Mouse (Mus musculus) monocyte, adult 5-6 weeks (primary cell): Measurements from ENCODE around the gene 4930519P11Rik. TPM values are rescaled to one million over a fixed set of nuclear protein-coding genes. Genes with fewer than 3 reads are reported as not detected.

Experiments
- ATAC-seq: fragments of 153-309, 156-312 bp; replicated peaks from 2 replicates; pipeline ENCODE4 v1.8.0; 2017; ENCODE audit warnings: mild to moderate bottlenecking; ENCODE audit not compliant: low TSS enrichment, insufficient number of reproducible peaks, severe bottlenecking, poor library complexity, low FRiP score
- total RNA-seq: library from RNA; stranded (forward); fragments of 200-1000, 200-491, 200-594 nt; gene quantifications from 3 replicates; pipeline ENCODE4 v1.2.3, GENCODE M21; 2017

4930519P11Rik gene
- total RNA-seq, 1 experiment from 2014 or later = not detected

DNA sequence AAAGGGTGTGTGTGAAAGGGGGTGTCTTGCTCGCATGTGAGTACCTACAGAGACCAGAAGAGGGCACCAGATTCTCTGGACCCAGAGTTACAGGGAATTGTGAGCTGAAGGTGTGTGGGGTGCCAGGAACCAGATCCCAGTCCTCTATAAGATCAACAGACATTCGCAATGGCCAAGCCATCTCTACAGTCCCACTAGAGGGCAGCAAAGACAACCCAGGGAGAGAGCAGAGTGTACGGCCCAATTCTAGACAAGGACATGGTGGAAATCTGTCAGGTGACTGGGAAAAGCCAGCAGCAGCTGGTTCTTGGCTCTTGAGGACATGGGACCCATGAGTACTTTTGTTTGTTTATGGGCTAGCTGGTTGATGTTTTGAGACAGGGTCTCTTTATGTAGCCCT is 20.2 kb downstream of the 4930519P11Rik start:
- ATAC-seq = 0 out of 2 replicates have a peak, but pooled peaks have one; percentile 65

DNA sequence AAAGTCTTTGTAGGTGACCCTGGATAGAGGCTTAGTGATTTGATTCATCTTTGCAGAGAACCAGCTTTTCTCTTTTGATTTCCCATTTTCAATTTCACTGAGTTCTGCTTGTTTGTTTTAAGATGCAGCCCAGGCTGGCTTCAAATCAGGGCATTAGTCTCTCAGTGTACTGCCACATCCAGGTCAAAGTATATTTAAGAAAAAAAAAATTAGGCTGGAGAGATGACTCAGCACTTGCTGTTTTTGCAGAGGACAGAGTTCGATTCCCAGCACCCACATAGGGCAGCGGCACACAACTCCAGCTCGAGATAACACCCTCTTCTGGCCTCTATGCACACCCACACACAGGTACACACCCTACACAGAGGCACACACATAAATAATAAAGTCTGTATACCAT is 22.0 kb downstream of the 4930519P11Rik start:
- no peak for ATAC-seq

DNA sequence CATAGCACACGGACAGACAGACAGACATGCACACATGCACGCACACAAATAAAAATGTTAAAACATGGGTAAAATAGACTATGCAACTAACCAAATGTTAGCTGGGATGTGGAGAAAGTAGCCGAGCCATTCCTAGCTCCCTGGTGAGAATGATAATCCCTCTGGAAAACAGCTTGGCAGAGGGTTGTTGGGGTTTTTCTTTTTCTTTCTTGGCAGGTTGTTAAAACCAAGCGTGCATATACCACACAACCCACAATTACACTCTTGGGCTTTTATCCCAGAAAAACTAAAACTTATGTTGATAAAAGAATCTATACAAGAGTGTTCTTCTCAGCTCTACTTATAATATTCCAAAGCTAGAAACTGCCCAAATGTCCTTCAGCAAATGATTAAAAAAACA is 24.2 kb downstream of the 4930519P11Rik start:
- ATAC-seq = no peak

DNA sequence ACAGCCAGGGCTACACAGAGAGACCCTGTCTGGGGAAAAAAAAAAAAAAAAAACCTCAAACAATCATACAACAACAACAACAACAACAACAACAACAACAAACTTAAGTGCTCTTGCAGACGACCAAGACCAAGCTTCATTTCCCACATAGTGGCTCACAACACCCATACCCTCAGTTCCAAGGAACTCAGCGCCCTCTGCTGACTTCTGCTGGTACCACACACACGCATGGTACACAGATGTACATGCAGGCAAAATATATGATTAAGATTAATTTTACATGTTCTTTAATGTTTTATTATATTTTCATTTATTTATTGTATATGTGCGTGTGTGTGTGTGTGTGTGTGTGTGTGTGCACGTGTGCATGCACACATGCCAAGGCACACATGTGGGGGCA is 26.8 kb downstream of the 4930519P11Rik start:
- ATAC-seq = no peak

DNA sequence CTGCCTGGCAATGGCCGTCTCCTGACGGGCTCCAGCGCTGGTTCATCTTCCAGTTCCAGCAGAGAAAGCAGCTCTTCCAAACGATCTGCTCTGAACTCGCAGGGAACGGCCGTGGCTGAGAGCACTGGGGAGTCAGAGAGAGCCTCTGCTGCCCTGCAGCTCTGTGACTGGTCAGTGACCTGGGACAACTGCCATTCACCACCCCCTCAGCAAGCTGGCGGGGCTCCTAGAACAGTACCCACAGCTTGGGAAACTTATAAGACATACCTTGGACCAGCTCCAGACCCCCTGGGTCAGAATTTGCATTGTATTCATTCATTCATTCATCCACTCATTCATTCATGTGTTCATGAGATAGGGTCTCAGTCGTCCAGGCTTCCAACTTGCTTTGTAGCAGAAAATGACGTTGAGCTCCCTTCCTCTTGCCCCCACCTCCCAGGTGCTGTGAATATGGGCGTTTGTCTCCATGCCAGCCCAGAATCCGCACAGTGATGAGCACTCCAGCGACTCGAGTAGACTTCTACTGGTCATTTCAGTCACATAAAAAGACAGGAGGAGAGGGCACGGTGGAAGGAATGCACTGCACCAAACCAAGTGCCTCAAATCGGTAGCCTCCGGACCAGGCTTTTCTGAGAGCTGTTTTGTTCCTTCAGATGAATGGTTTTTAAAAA is 28.2 kb downstream of the 4930519P11Rik start:
- ATAC-seq = no peak

DNA sequence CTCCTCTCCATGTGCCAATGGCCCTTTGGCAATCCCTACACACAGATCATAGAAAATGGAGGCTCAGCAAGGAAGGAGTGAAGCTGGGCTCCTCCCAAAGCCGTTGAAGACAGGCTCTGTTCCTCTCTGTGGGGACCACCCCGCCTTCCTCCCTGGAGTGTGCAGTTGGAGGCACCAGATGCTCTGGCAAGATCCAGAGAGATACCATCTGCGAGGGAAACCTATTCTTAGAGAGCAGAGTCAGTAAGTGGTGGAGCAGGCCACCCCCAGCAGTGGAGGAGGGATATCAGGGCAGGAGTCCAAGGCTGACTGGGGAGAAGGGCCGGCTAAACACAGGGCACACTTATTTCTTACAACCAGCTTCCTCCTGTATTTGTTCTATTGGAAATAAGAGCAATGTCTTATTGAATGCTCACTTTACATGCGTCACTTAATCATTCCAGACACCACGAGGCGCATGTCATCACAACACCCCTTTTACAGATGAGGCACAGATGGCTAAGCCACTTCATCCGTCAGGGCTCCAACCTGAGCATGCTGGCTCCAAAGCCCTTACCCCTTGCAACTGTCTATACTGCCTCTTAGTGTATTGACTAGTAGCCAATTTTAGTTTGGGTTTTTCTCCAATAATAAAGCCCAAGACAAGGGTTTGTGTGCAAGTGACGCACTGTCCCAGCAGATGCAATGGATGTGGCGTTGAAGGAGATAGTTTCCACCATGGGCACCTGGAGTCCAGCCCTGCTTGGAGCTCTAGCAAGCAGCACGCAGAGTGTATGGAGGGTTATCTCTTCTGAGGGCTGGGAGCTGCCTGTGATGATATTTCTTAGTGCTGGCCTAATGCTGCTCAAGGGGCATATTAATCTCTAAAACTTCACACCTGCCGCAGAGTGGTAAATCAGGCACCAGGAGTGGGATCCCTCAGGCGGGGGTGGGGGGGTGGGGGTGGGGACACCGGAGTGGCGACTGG is 29.0 kb downstream of the 4930519P11Rik start:
- ATAC-seq = no peak

DNA sequence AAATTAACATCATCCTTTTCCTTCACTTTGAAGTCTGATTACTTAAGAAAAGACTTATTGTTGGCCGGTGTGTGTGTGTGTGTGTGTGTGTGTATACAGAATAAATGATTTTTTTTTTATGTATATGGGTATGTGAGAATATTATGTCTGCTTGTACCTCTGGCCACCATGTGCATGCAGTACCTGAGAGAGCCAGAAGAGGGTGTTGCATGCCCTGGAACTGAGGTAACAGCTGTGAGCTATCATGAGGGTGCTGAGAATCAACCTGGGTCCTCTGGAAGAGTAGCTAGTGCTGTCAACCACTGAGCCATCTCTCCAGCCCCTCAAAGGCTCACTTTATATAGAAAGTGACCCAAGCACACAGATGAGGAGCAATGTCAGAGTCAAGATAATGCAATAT is 31.8 kb downstream of the 4930519P11Rik start:
- no peak for ATAC-seq

DNA sequence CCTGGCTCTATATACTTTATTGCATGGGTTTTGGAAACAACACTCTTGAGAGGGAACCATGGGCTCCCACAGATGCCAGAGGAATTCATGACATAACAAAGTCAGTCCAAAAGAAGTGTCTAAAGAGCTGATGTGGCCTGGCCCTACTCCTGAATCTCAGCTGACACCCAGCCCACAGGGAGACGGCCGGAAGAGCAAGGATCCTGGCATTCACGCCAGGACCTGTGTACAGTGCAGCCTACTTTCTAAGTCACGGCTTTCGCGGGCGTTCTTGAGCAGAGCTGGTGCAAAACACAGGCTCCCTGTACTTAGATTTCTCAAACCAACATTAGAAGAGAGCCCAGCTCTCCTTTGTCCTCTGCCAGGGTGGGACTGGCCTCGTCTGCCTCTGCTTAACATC is 32.7 kb downstream of the 4930519P11Rik start:
- no peak for ATAC-seq

DNA sequence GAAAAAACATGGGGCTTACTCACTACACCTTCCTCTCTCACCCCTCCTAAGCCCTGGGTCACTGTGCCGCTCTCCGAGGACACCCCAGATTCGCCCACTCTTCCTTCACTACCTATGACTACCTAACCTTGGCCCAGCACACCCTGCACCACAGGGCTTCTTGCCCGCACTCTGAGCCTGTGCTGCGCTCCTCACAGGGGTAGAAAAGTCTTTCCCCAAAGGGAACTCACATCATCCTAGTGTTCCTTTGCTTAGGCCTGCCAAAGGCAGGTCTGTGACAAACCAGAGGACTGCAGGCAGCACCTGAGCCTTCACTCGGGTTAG is 35.5 kb downstream of the 4930519P11Rik start:
- ATAC-seq = no peak

DNA sequence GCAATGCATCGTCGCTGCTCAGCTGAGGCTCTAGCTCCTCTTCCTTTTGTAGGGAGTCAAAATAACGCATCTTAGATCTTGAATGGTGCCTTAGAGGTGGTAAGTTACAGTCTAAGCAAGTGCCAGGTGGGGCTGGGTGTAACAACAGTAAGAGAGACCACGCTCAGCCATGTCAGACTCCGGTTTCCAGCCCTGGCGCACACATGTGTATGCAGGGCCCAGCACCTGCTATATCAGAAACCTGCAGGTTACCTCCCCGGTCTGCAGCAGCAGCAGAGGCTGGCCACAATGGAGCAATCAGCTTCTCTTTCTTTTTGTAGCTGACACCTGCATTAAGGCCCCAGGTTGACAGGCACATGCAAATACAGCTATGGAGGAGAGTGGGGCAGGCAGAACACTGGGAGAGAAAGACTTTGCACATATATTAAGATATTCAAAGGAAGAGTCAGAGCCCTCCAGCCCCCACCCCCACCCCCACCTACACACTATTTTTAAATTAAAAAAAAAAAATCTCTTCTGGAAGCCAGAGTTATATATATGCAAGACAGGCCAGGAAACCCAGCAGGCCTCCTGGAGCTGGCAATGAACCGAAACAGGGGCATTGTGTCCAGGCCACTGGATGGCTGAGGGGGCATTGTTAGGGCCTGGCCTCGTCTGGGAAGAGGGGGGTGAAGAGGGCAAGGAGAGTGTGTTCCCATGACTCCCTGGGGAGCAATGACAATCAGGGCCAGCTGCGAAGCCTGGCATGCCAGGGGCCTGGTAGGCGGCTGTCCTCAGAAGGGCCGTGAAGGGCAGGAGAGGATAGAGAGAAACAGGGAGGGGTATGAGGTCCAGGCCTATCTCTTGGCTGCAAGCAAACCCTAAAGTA is 36.1 kb downstream of the 4930519P11Rik start:
- ATAC-seq = no peak

DNA sequence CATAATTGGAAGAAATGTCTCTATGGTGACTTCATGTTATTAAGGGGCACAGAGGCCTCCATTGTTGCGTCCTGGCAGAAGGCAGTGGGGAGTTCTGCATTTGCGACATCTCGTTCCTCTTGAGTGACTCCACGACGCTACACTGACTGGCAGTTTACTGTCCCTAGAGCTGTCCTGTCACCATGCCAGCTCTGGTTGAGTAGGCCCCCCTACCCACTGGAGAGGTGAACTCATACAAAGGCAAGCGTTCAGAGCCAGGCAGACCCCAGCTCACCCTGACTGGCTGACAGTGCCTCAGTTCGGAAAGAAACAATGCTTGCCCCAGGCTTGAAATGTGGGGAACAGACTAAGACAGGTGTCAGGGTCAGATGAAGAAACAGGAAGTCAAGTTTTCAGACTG is 39.0 kb downstream of the 4930519P11Rik start:
- peak; percentile 38; the same call in 1 of the 2 replicates for ATAC-seq

DNA sequence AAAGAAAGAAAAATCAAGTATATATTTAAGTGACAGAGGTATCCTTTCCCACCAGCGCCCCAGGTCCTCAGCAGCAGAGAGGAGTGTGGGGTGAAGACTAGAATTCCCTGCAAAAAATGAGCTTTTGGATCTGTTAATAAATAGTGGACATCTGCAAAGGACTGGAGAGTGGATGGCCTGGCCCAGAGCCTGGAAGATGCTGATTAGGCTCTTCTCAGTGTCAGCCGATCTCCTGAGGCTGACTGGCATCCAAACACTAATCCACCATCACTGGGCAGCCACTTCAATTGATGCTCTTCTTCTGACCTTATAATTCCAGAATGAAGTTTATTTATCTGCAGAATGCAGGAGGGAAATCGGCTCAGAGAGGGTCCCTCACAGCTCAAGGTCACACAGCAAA is 40.2 kb downstream of the 4930519P11Rik start:
- no peak for ATAC-seq

DNA sequence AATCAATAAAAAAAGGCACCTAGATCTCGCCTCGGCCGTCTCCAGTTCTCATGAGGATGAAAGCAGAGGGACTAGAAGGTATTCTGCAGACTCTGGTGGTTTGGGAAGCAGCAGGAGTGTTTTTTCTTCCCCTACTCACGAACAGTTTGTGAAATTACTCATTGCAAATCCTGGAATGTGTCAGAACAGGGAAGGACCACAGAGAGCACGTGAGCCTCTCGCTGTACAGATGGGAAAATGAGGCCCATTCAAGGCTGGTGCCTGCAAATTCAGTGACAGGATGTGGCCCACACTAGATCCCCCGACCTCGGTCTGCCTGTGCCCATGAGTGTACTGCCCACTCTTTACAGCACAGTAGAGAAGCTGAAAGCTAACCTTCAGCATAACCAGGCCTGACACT is 41.3 kb downstream of the 4930519P11Rik start:
- no peak for ATAC-seq

DNA sequence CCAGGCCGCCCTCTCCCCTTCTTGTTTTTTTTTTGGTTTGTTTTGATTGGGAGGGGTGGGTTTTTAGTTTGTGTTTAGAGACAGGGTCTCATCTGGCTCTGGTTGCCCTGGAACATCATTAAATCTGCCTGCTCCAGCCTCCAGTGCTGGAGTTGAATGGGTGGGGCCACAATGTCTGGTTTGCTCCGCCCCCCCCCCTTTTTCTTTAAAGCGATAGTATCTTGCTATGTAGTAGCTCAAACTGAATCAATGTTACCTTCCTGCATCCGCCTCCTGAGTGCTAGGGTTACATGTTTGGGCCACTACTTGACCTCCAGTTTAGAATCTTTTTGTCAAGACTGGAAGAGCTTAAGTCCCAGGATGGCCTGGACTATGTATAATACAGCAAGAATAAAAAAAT is 42.0 kb downstream of the 4930519P11Rik start:
- ATAC-seq = no peak

DNA sequence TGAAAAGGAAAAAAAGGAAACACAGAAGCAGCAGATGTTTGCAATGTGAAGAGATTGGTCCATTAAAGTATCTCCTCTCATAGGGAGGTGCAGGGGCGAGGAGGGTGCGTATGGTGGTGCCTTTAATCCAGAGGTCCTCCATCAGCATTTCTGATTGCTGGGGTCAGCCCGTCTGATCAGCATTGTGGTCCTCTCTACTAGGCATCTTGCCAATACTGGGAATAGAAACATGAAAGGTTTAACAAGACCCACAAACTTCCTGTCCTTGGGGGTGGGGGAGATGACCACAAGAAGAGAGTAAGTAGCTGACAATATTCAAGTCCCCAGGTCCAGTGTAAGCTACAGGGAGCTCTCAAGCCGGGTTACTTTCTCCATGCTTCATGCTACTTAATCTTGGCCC is 42.6 kb downstream of the 4930519P11Rik start:
- ATAC-seq = no peak

DNA sequence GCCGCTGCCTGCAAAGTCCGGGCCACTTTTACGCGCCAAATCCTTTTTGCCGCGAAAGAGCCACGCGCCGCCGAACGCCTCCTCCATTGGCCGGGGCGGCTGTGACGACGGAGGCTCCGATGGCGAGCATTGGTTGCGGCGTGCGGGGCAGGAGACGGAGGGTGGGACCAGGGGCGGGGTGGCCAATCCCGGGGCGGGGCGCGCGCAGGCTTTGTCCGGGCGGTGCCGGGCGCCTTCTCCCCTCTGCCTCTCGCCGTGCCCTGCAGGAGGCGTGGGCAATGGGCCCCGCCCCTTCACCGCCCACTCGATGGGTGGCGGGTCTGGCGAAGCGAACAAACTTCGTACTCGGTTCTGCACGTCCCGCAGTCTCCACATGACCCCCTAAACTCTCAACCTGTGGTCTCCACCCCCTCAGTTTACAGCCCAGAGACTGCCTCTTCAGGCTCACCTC is 43.4 kb downstream of the 4930519P11Rik start, which contains the start of gene E2f1:
Gene E2f1, minus strand, starts transcription at position 57 of the 451 bp plus-strand sequence.
- peak; percentile 88 for ATAC-seq

DNA sequence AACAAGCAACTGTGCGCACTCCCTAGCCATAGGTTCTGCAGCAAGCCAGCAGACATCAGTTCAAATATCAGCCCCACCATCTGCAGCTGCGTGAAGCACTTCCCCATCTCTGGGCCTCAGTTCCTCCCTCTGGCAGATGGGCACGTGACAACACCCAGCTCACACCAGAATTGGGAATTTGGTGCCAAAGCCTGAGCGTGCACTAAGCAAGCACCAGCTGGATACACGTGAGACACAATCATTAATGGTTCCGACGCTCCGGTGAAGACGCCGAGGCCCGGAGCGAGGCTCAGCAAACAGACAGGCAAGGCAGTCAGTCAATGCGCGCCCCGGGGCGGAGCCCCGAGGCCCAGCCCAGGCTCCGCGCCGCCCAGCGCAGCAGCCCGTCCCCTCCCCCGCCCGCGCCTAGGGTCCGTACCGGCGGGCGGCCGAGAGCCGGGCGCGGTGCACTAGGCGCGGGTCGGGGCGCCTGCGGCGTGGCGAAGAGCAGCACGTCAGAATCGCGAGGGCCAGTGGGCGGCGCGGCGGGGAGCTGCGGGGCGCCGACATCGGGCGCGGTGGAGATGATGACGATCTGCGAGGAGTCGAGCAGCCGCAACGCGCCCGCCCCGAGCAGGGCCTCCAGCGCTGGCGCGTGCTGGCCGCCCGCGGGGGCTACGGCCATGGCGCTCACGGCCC is 44.0 kb downstream of the 4930519P11Rik start:
- ATAC-seq = peak; percentile 61

DNA sequence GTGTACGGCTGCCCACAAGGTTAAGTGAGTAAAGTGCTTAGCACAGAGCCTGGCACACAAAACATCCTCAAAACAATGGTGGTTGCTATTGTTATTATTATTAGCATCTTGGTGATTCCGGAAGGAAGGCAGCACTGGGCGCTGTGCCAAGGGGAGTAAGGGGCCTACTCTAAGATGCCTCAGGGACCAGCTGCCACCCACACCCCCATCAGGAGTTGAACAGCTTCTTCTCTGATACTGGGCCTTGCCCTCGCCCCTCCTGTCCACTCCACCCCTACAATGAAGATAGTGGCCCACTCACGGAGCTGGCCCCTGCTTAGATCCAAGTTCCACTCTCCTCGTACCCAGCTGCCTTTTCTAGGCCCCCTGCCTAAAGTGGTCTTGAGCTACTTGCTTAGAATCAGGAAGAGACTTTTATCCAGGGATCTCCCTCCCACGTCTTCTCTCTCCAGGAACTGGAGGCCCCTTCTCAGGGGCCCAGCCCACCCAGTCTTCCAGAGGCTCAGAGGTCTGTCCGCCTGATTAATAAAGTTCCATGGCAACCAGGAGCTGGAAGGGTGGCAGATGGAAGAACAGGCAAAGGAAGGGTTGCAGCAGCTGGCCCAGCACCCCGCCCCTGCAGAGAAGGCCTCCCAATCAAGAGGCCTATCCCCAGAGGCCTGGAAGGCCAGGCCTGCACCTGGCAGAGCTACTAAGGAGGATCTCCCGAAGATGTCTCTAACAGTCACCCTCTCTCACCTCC is 44.7 kb downstream of the 4930519P11Rik start:
- no peak for ATAC-seq
